Mouse (Mus musculus) forebrain, embryonic 14.5 days (tissue): ENCODE data around the gene Alcam. TPM values are rescaled to one million over a fixed set of nuclear protein-coding genes. Genes with fewer than 3 reads are reported as not detected.

Experiments
- ATAC-seq: fragments of 200-750 bp; cut with Nextera tagmentation; 2 replicates; pipeline ENCODE4 v1.8.0; 2017; ENCODE audit warnings: mild to moderate bottlenecking, moderate library complexity
- DNase-seq: peaks from one replicate; pipeline ENCODE4 v3.0.0-alpha.2; 2015; ENCODE audit warnings: low spot score
- H3K27ac ChIP-seq: fragments of 300-500 bp; sonication (generic); 2 replicates; pipeline ENCODE4 v1.5.1; 2014; ENCODE audit warnings: low read depth, mild to moderate bottlenecking, control low read depth, low read length, moderate library complexity
- H3K27me3 ChIP-seq: fragments of 300-500 bp; sonication (generic); replicated peaks from 2 replicates; pipeline ENCODE4 v1.6.1; 2014; ENCODE audit warnings: low read length, control low read depth, mixed read lengths; ENCODE audit not compliant: control insufficient read depth, insufficient read depth
- H3K36me3 ChIP-seq: fragments of 300-500 bp; sonication (generic); 2 replicates; pipeline ENCODE4 v1.6.1; 2014; ENCODE audit warnings: low read length, control low read depth; ENCODE audit not compliant: control insufficient read depth, insufficient read depth
- H3K4me1 ChIP-seq: fragments of 300-500 bp; sonication (generic); 2 replicates; pipeline ENCODE4 v1.6.1; 2014; ENCODE audit warnings: antibody characterized with exemption, low read length, control low read depth; ENCODE audit not compliant: control insufficient read depth, insufficient read depth
- H3K4me2 ChIP-seq: fragments of 300-500 bp; sonication (generic); 2 replicates; pipeline ENCODE4 v1.6.1; 2014; ENCODE audit warnings: mild to moderate bottlenecking, control low read depth, low read length
- H3K4me3 ChIP-seq: fragments of 300-500 bp; sonication (generic); 2 replicates; pipeline ENCODE4 v1.5.1; 2014; ENCODE audit warnings: low read depth, low read length, control low read depth
- H3K9ac ChIP-seq: fragments of 300-500 bp; sonication (generic); 2 replicates; pipeline ENCODE4 v1.6.1; 2014; ENCODE audit warnings: mild to moderate bottlenecking, low read length, control low read depth, moderate library complexity
- H3K9me3 ChIP-seq: fragments of 300-500 bp; sonication (generic); replicated peaks from 2 replicates; pipeline ENCODE4 v1.6.1; 2016; ENCODE audit warnings: low read length, control low read depth, mixed read lengths; ENCODE audit not compliant: control insufficient read depth
- WGBS: fragments of 180-500 bp; shearing (Covaris S2); extraction: QIAGEN DNeasy Blood & Tissue Kit; methylation state at CpG from one replicate; pipeline ENCODE4 v1.1.7; 2014; 5-methylcytosine and 5-hydroxymethylcytosine counted together
- polyA plus RNA-seq: library from polyadenylated mRNA; unstranded; fragments of >200 nt; fragmentation: Nextera tagmentation; extraction: Ambion mirVana; gene quantifications from 2 replicates; pipeline ENCODE4 v1.2.1, GENCODE M21; 2014

The Alcam gene
- polyA plus RNA-seq, 1 experiment from 2014 or later = 42.9 TPM

GRCm38 (mm10) chr16:52468426-52468825 lies 14.6 kb upstream of the Alcam start:
- Histone ChIP-seq H3K27me3 (no peaks in the 10 kb centered on the region), H3K27ac (no peak overlapping the region), H3K4me3 (no peak overlapping the region), H3K4me2 (no peak overlapping the region), H3K4me1 (no peaks in the 10 kb centered on the region), H3K9me3 (no peaks in the 10 kb centered on the region), H3K9ac (no peak overlapping the region), H3K36me3 (no peaks in the 10 kb centered on the region)
- no peak for ATAC-seq
- DNase-seq = no peak

GRCm38 (mm10) chr16:52466770-52467169 lies 12.9 kb upstream of the Alcam start:
- ATAC-seq = no peak

GRCm38 (mm10) chr16:52464597-52464996 lies 10.7 kb upstream of the Alcam start:
- 86% methylated on average over 1 of the region's 1 CpGs for WGBS
- no peak overlapping the region for H3K9ac ChIP-seq
- DNase-seq = no peak
- H3K27me3 ChIP-seq = no peaks in the 10 kb centered on the region
- H3K27ac ChIP-seq = no peak overlapping the region
- H3K4me2 ChIP-seq = no peak overlapping the region
- ATAC-seq = no peak
- H3K36me3 ChIP-seq = no peaks in the 10 kb centered on the region
- no peaks in the 10 kb centered on the region for H3K4me1 ChIP-seq
- H3K4me3 ChIP-seq = no peak overlapping the region
- H3K9me3 ChIP-seq = no peaks in the 10 kb centered on the region

More at GRCm38 (mm10) chr16:52466770-52467169, 12.9 kb upstream of the Alcam start:
- no peak for DNase-seq
- no peak overlapping the region for H3K9ac ChIP-seq
- WGBS = 81% methylated on average over 6 of the region's 6 CpGs
- no peaks in the 10 kb centered on the region for H3K9me3 ChIP-seq
- H3K4me1 ChIP-seq = no peaks in the 10 kb centered on the region
- H3K27me3 ChIP-seq = no peaks in the 10 kb centered on the region
- H3K27ac ChIP-seq = no peak overlapping the region
- no peaks in the 10 kb centered on the region for H3K36me3 ChIP-seq
- H3K4me3 ChIP-seq = no peak overlapping the region
- H3K4me2 ChIP-seq = no peak overlapping the region

GRCm38 (mm10) chr16:52452862-52453715 lies 785 bp downstream of the Alcam start:
- 0% methylated on average over 48 of the region's 55 CpGs for whole genome bisulfite sequencing
- Histone ChIP-seq H3K9ac (peak overlapping the region; percentile 68), H3K4me2 (peak overlapping the region; percentile 79), H3K9me3 (no peaks in the 10 kb centered on the region), H3K27me3 (no peaks in the 10 kb centered on the region), H3K27ac (peak overlapping the region; percentile 60; the same call in 1 of the 2 replicates), H3K36me3 (no peaks in the 10 kb centered on the region), H3K4me3 (peak overlapping the region; percentile 57), H3K4me1 (peaks cover 6% of the 10 kb centered on the region)
- DNase-seq (peak; percentile 98), ATAC-seq (peak; percentile 94)

DNA sequence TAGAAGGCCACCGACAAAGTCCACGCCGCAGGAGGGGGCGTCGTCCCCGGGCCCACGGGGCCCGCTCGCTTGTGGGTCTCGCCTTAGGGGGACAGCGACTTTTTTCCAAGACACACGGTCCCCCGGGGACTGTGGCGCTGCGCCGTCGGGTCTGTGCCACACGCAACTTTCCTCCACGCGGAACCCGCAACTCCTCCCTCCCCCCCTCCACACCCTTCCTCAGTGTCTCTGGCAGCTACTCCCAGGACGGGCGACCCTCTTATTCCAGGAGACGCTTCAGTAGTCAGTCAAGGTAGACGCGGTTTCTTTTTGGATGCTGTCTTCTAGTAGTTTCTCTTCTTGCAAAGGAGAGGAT lies 1.4 kb downstream of the Alcam start:
- DNase-seq = no peak
- peak overlapping the region; percentile 79 for H3K4me2 ChIP-seq

DNA sequence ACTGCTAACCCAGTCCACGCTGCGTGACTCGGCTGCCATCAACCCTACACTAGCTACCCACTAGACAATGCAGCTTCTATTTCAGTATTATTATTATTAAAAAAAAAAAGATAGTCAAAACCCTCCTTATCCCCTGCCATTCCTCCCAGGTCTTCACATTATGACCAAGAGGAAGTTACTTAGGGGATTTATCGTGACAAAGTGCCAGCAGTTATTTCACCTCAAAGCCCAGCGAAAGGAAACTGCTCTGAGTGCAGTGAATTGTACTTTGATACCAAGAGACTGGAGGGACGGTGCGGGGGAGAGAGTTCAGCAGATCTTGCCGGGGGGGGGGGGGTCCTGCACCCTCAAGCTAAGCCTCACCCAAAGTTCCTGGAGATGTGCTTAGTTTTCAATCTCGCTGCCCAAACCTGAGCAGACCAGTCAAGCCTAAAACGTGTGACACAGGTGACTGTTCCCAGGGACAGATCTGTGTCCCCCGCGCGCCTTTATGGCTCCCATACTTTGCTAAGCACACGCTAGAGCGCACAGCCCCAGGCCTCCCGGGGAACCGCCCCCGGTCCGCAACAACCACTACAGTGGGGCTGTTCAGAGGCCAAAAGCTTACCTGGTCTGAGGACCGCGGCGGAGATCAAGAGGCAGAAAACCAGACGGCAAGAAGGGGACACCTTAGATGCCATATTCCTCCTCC lies 1.9 kb downstream of the Alcam start:
- WGBS = under 1% methylated on average over 23 of the region's 23 CpGs
- peak; percentile 46 for DNase-seq
- H3K9ac ChIP-seq = peak overlapping the region; percentile 68
- H3K27ac ChIP-seq = 0 out of 2 replicates have a peak overlapping the region, but pooled peaks have one; percentile 46
- peaks cover 6% of the 10 kb centered on the region for H3K4me1 ChIP-seq
- peak overlapping the region; percentile 57 for H3K4me3 ChIP-seq
- no peak for ATAC-seq
- H3K4me2 ChIP-seq = peak overlapping the region; percentile 79
- H3K27me3 ChIP-seq = no peaks in the 10 kb centered on the region
- no peaks in the 10 kb centered on the region for H3K9me3 ChIP-seq
- H3K36me3 ChIP-seq = no peaks in the 10 kb centered on the region

More for the DNA sequence above, 1.4 kb downstream of the Alcam start:
- no peaks in the 10 kb centered on the region for H3K9me3 ChIP-seq
- peak; percentile 13 for ATAC-seq
- H3K36me3 ChIP-seq = no peaks in the 10 kb centered on the region
- H3K9ac ChIP-seq = peak overlapping the region; percentile 68
- H3K27ac ChIP-seq = peak overlapping the region; percentile 60; the same call in 1 of the 2 replicates
- peak overlapping the region; percentile 57 for H3K4me3 ChIP-seq
- H3K4me1 ChIP-seq = peaks cover 6% of the 10 kb centered on the region
- WGBS = under 1% methylated on average over 26 of the region's 26 CpGs
- no peaks in the 10 kb centered on the region for H3K27me3 ChIP-seq

- Histone ChIP-seq H3K4me1 (peaks cover 6% of the 10 kb centered on the region), H3K27me3 (no peaks in the 10 kb centered on the region), H3K36me3 (no peaks in the 10 kb centered on the region), H3K9me3 (no peaks in the 10 kb centered on the region), H3K27ac (peak overlapping the region; percentile 78; the same call in 1 of the 2 replicates), H3K4me3 (peak overlapping the region; percentile 57), H3K9ac (peak overlapping the region; percentile 68), H3K4me2 (peak overlapping the region; percentile 79)
- peak; percentile 67 for DNase-seq
- ATAC-seq = no peak
- WGBS = 1% methylated on average over 15 of the region's 15 CpGs
Observed at GRCm38 (mm10) chr16:52451101-52451785, 2.6 kb downstream of the Alcam start.

- Histone ChIP-seq H3K27ac (peak overlapping the region; percentile 78), H3K4me2 (peak overlapping the region; percentile 79), H3K4me1 (peaks cover 6% of the 10 kb centered on the region), H3K36me3 (no peaks in the 10 kb centered on the region), H3K9ac (peak overlapping the region; percentile 68), H3K4me3 (peak overlapping the region; percentile 57), H3K27me3 (no peaks in the 10 kb centered on the region), H3K9me3 (no peaks in the 10 kb centered on the region)
- DNase-seq (peak; percentile 81), ATAC-seq (peak; percentile 1; the same call in 1 of the 2 replicates)
- WGBS = under 1% methylated on average over 28 of the region's 28 CpGs
Observed at GRCm38 (mm10) chr16:52450245-52451100, 3.4 kb downstream of the Alcam start.
